Comparison of ENCODE assay signal across 10 mouse cellular contexts in genomic region chr10:127564301-127564700, GRCm38 (mm10). TPM values are rescaled to one million over a fixed set of nuclear protein-coding genes. Genes with fewer than 3 reads are reported as not detected.
DNase-seq lines count a peak whose midpoint lies in the region; ATAC-seq lines count a peak whose summit lies in the region.
"Had no signal": no experiment of that assay in that cellular context is flagged by ENCODE, and none has a peak within 500 bp of the region (broad histone marks: within the 10 kb centered on the region; RNA-seq: fewer than 3 reads in every experiment).

No protein-coding gene starts in this region.

- peak; percentile 19 for DNase-seq in hindbrain, embryonic 10.5 days (ENCODE audit: low spot score)
- peak; percentile 91 for DNase-seq in ZHBTc4 (ENCODE audit: low read depth, low spot score)
- DNase-seq in heart, embryonic 10.5 days (ENCODE audit: low spot score): peak; percentile 84
- peak; percentile 65 to 78 for DNase-seq in kidney, postnatal 4 days
- no peak for DNase-seq in layer of hippocampus, adult 9-10 months (ENCODE audit: low spot score)

- no peak for ATAC-seq in hindbrain, embryonic 13.5 days (ENCODE audit: low FRiP score)
- no peak for ATAC-seq in forebrain, embryonic 16.5 days
- no peak for ATAC-seq in forebrain, embryonic 15.5 days (replicated peaks)

- H3K4me1 ChIP-seq in hindbrain, embryonic 10.5 days (replicated peaks): 0 out of 2 replicates have a peak, but pooled peaks cover 6% of the 10 kb centered on the region
- H3K4me1 ChIP-seq in hindbrain, embryonic 13.5 days (replicated peaks): 0 out of 2 replicates have a peak, but pooled peaks cover 3% of the 10 kb centered on the region
- peaks cover 27% of the 10 kb centered on the region for H3K4me1 ChIP-seq in heart, embryonic 10.5 days
- no peaks in the 10 kb centered on the region for H3K4me1 ChIP-seq in forebrain, embryonic 16.5 days (replicated peaks; ENCODE audit: control insufficient read depth, insufficient read depth, low read length)
- H3K4me1 ChIP-seq in forebrain, embryonic 15.5 days: no peaks in the 10 kb centered on the region

- H3K27me3 ChIP-seq in hindbrain, embryonic 10.5 days (ENCODE audit: insufficient read depth, poor library complexity, severe bottlenecking): no peaks in the 10 kb centered on the region
- no peaks in the 10 kb centered on the region for H3K27me3 ChIP-seq in hindbrain, embryonic 13.5 days
- H3K27me3 ChIP-seq in heart, embryonic 10.5 days (ENCODE audit: insufficient read depth, poor library complexity, severe bottlenecking): no peaks in the 10 kb centered on the region
- H3K27me3 ChIP-seq in forebrain, embryonic 16.5 days (replicated peaks; ENCODE audit: control insufficient read depth, insufficient read depth, low read length): no peaks in the 10 kb centered on the region
- H3K27me3 ChIP-seq in forebrain, embryonic 15.5 days: no peaks in the 10 kb centered on the region

- H3K9ac ChIP-seq in hindbrain, embryonic 13.5 days: no peak overlapping the region
- H3K9ac ChIP-seq in forebrain, embryonic 16.5 days (replicated peaks; ENCODE audit: low read depth, low read length): no peak overlapping the region
- no peak overlapping the region for H3K9ac ChIP-seq in forebrain, embryonic 15.5 days (replicated peaks)

- H3K4me2 ChIP-seq in hindbrain, embryonic 13.5 days: no peak overlapping the region
- H3K4me2 ChIP-seq in forebrain, embryonic 16.5 days (ENCODE audit: low read length): no peak overlapping the region
- H3K4me2 ChIP-seq in forebrain, embryonic 15.5 days (replicated peaks): no peak overlapping the region

- WGBS in hindbrain, embryonic 10.5 days: 60% methylated on average over 13 of the region's 13 CpGs
- 53% methylated on average over 13 of the region's 13 CpGs for WGBS in hindbrain, embryonic 13.5 days
- WGBS in heart, embryonic 10.5 days: 40% methylated on average over 13 of the region's 13 CpGs
- WGBS in forebrain, embryonic 16.5 days: 63% methylated on average over 13 of the region's 13 CpGs
- 66% methylated on average over 13 of the region's 13 CpGs for WGBS in forebrain, embryonic 15.5 days

- no peak overlapping the region for H3K4me3 ChIP-seq in hindbrain, embryonic 10.5 days
- no peak overlapping the region for H3K4me3 ChIP-seq in hindbrain, embryonic 13.5 days
- H3K4me3 ChIP-seq in heart, embryonic 10.5 days: peak overlapping the region; percentile 5; the same call in 1 of the 2 replicates
- H3K4me3 ChIP-seq in forebrain, embryonic 16.5 days (replicated peaks; ENCODE audit: low read length): no peak overlapping the region
- no peak overlapping the region for H3K4me3 ChIP-seq in forebrain, embryonic 15.5 days

- H3K27ac ChIP-seq in hindbrain, embryonic 10.5 days: no peak overlapping the region
- no peak overlapping the region for H3K27ac ChIP-seq in hindbrain, embryonic 13.5 days
- peak overlapping the region; percentile 67 for H3K27ac ChIP-seq in heart, embryonic 10.5 days
- H3K27ac ChIP-seq in forebrain, embryonic 16.5 days (ENCODE audit: low read length): no peak overlapping the region
- H3K27ac ChIP-seq in forebrain, embryonic 15.5 days (replicated peaks): no peak overlapping the region
- H3K27ac ChIP-seq: macrophage had no signal

- no peaks in the 10 kb centered on the region for H3K9me3 ChIP-seq in hindbrain, embryonic 10.5 days
- no peaks in the 10 kb centered on the region for H3K9me3 ChIP-seq in hindbrain, embryonic 13.5 days
- H3K9me3 ChIP-seq in heart, embryonic 10.5 days: no peaks in the 10 kb centered on the region
- no peaks in the 10 kb centered on the region for H3K9me3 ChIP-seq in forebrain, embryonic 16.5 days (ENCODE audit: control insufficient read depth, low read length)
- H3K9me3 ChIP-seq in forebrain, embryonic 15.5 days: no peaks in the 10 kb centered on the region

- peaks cover 93% of the 10 kb centered on the region for H3K36me3 ChIP-seq in hindbrain, embryonic 10.5 days
- H3K36me3 ChIP-seq in hindbrain, embryonic 13.5 days: peaks cover 92% of the 10 kb centered on the region
- H3K36me3 ChIP-seq in heart, embryonic 10.5 days: peaks cover 82% of the 10 kb centered on the region
- H3K36me3 ChIP-seq in forebrain, embryonic 16.5 days (ENCODE audit: control insufficient read depth, insufficient read depth): peaks cover 61% of the 10 kb centered on the region
- peaks cover 88% of the 10 kb centered on the region for H3K36me3 ChIP-seq in forebrain, embryonic 15.5 days

RNA-seq across cellular contexts. Expression of gene Nxph4, which starts 29.9 kb away (rescaled TPM):
- 23.1 and 70.9 TPM in 2 replicates for polyA plus RNA-seq in hindbrain, embryonic 10.5 days (2016; fragmentation: Nextera tagmentation; extraction: Ambion mirVana)
- polyA plus RNA-seq in hindbrain, embryonic 13.5 days (2015; fragmentation: Nextera tagmentation; extraction: Ambion mirVana): 139 and 176 TPM in 2 replicates
- polyA plus RNA-seq in heart, embryonic 10.5 days (2016; fragmentation: Nextera tagmentation; extraction: Ambion mirVana): 0.16 and 0.33 TPM in 2 replicates
- 32.5 and 36.0 TPM in 2 replicates for polyA plus RNA-seq in forebrain, embryonic 16.5 days (2015; fragmentation: Nextera tagmentation; extraction: Ambion mirVana)
- 38.9 and 40.2 TPM in 2 replicates for polyA plus RNA-seq in forebrain, embryonic 15.5 days (2015; fragmentation: Nextera tagmentation; extraction: Ambion mirVana)
- polyA plus RNA-seq: macrophage; spleen, adult 2 months had no signal

RNA-seq across cellular contexts. Expression of gene Shmt2, which starts 42.1 kb away (rescaled TPM):
- 103 and 118 TPM in 2 replicates for polyA plus RNA-seq in hindbrain, embryonic 10.5 days (2016; fragmentation: Nextera tagmentation; extraction: Ambion mirVana)
- 52.7 and 57.5 TPM in 2 replicates for polyA plus RNA-seq in hindbrain, embryonic 13.5 days (2015; fragmentation: Nextera tagmentation; extraction: Ambion mirVana)
- 101 and 126 TPM in 2 replicates for polyA plus RNA-seq in heart, embryonic 10.5 days (2016; fragmentation: Nextera tagmentation; extraction: Ambion mirVana)
- polyA plus RNA-seq in forebrain, embryonic 16.5 days (2015; fragmentation: Nextera tagmentation; extraction: Ambion mirVana): 78.9 and 80.4 TPM in 2 replicates
- polyA plus RNA-seq in forebrain, embryonic 15.5 days (2015; fragmentation: Nextera tagmentation; extraction: Ambion mirVana): 75.2 and 78.5 TPM in 2 replicates

RNA-seq across cellular contexts. Expression of gene Ndufa4l2, which starts 49.5 kb away (rescaled TPM):
- polyA plus RNA-seq in hindbrain, embryonic 10.5 days (2016; fragmentation: Nextera tagmentation; extraction: Ambion mirVana): 8.1 and 10.5 TPM in 2 replicates
- polyA plus RNA-seq in hindbrain, embryonic 13.5 days (2015; fragmentation: Nextera tagmentation; extraction: Ambion mirVana): 13.4 and 15.5 TPM in 2 replicates
- polyA plus RNA-seq in heart, embryonic 10.5 days (2016; fragmentation: Nextera tagmentation; extraction: Ambion mirVana): 7.8 and 9.0 TPM in 2 replicates
- 17.6 and 21.3 TPM in 2 replicates for polyA plus RNA-seq in forebrain, embryonic 16.5 days (2015; fragmentation: Nextera tagmentation; extraction: Ambion mirVana)
- 17.1 and 18.0 TPM in 2 replicates for polyA plus RNA-seq in forebrain, embryonic 15.5 days (2015; fragmentation: Nextera tagmentation; extraction: Ambion mirVana)
- polyA plus RNA-seq: macrophage had no signal

RNA-seq across cellular contexts. Expression of gene Lrp1, which starts 56.6 kb away (rescaled TPM):
- polyA plus RNA-seq in hindbrain, embryonic 10.5 days (2016; fragmentation: Nextera tagmentation; extraction: Ambion mirVana): 55.7 and 71.7 TPM in 2 replicates
- 101 and 108 TPM in 2 replicates for polyA plus RNA-seq in hindbrain, embryonic 13.5 days (2015; fragmentation: Nextera tagmentation; extraction: Ambion mirVana)
- polyA plus RNA-seq in heart, embryonic 10.5 days (2016; fragmentation: Nextera tagmentation; extraction: Ambion mirVana): 37.4 and 51.8 TPM in 2 replicates
- polyA plus RNA-seq in forebrain, embryonic 16.5 days (2015; fragmentation: Nextera tagmentation; extraction: Ambion mirVana): 114 and 117 TPM in 2 replicates
- 93.1 and 95.7 TPM in 2 replicates for polyA plus RNA-seq in forebrain, embryonic 15.5 days (2015; fragmentation: Nextera tagmentation; extraction: Ambion mirVana)

Comparison
In these comparisons a context has a peak if more than half of its experiments do, and no peak if none do; other contexts are left out.
1. RNA of gene Nxph4, which starts 29.9 kb away (polyA plus RNA-seq): 139 to 176 TPM in hindbrain, embryonic 13.5 days, 23.1 to 70.9 TPM in hindbrain, embryonic 10.5 days, 38.9 to 40.2 TPM in forebrain, embryonic 15.5 days and 32.5 to 36.0 TPM in forebrain, embryonic 16.5 days; 0.16 to 0.33 TPM in heart, embryonic 10.5 days; every median in the first group is over 10 times any median in the second.